Mouse (Mus musculus) erythroblast, embryonic 14.5 days (primary cell): ENCODE data around the gene Asxl1. TPM values are rescaled to one million over a fixed set of nuclear protein-coding genes. Genes with fewer than 3 reads are reported as not detected.

Source experiments
- H3K27me3 ChIP-seq: 2 replicates; pipeline ENCODE4 v1.6.1; 2012; ENCODE audit warnings: inconsistent platforms; ENCODE audit not compliant: control insufficient read depth
- H3K36me3 ChIP-seq: 2 replicates; pipeline ENCODE4 v1.6.1; 2012; ENCODE audit warnings: mild to moderate bottlenecking, inconsistent platforms; ENCODE audit not compliant: control insufficient read depth
- H3K4me1 ChIP-seq: 2 replicates; pipeline ENCODE4 v1.6.1; 2012; ENCODE audit warnings: inconsistent platforms; ENCODE audit not compliant: control insufficient read depth
- H3K4me3 ChIP-seq: replicated peaks from 2 replicates; pipeline ENCODE3; 2012; ENCODE audit warnings: moderate library complexity, mild to moderate bottlenecking, inconsistent platforms
- H3K9me3 ChIP-seq: 2 replicates; pipeline ENCODE4 v1.6.1; 2012; ENCODE audit warnings: low read length, inconsistent platforms, mixed read lengths; ENCODE audit not compliant: control insufficient read depth
- GATA1 ChIP-seq: IDR thresholded peaks from 2 replicates; pipeline ENCODE4 v1.6.1; 2012; ENCODE audit warnings: low read length, inconsistent platforms, mixed read lengths
- TAL1 ChIP-seq: IDR thresholded peaks from 3 replicates; pipeline ENCODE4 v1.6.1; 2012; ENCODE audit warnings: low read length, inconsistent platforms, mixed read lengths
- polyA plus RNA-seq: library from polyadenylated mRNA; stranded (reverse); fragments of >175 nt; gene quantifications from 2 replicates; pipeline ENCODE4 v1.2.3, GENCODE M21; 2012

Asxl1 gene
- polyA plus RNA-seq, 1 experiment, result 0.97 TPM

- Histone ChIP-seq H3K36me3 (peaks cover 83% of the 10 kb centered on the region), H3K9me3 (no peaks in the 10 kb centered on the region), H3K4me3 (no peak overlapping the region), H3K4me1 (peaks cover 23% of the 10 kb centered on the region), H3K27me3 (no peaks in the 10 kb centered on the region)
- no peak for TF ChIP-seq GATA1
- no peak for TF ChIP-seq TAL1
These were observed 88.2 kb downstream of the Asxl1 start for GRCm38 (mm10) chr2:153433859-153434258.

- Histone ChIP-seq H3K36me3 (peaks cover 70% of the 10 kb centered on the region), H3K9me3 (no peaks in the 10 kb centered on the region), H3K27me3 (no peaks in the 10 kb centered on the region), H3K4me3 (no peak overlapping the region), H3K4me1 (peaks cover 21% of the 10 kb centered on the region)
- TF ChIP-seq GATA1, result no peak
- TF ChIP-seq TAL1, result no peak
These were observed 89.5 kb downstream of the Asxl1 start for GRCm38 (mm10) chr2:153434880-153435831.

- Histone ChIP-seq H3K27me3 (no peaks in the 10 kb centered on the region), H3K36me3 (peaks cover 56% of the 10 kb centered on the region), H3K9me3 (no peaks in the 10 kb centered on the region), H3K4me3 (no peak overlapping the region), H3K4me1 (peaks cover 26% of the 10 kb centered on the region)
- TF ChIP-seq GATA1 (no peak), TAL1 (no peak)
These were observed 91.1 kb downstream of the Asxl1 start for GRCm38 (mm10) chr2:153436641-153437305.

GRCm38 (mm10) chr2:153437306-153437659, 91.7 kb downstream of the Asxl1 start:
- Histone ChIP-seq H3K9me3 (no peaks in the 10 kb centered on the region), H3K4me3 (no peak overlapping the region), H3K36me3 (peaks cover 53% of the 10 kb centered on the region), H3K4me1 (peaks cover 26% of the 10 kb centered on the region), H3K27me3 (peaks cover 2% of the 10 kb centered on the region; the same call in 1 of the 2 replicates)
- no peak for TF ChIP-seq GATA1
- TF ChIP-seq TAL1, result no peak

- no peak overlapping the region for H3K4me3 ChIP-seq
- peaks cover 35% of the 10 kb centered on the region for H3K27me3 ChIP-seq
- TF ChIP-seq TAL1 (no peak), GATA1 (no peak)
- H3K36me3 ChIP-seq, result peaks cover 22% of the 10 kb centered on the region
- peaks cover 45% of the 10 kb centered on the region for H3K4me1 ChIP-seq
- H3K9me3 ChIP-seq, result no peaks in the 10 kb centered on the region
These were observed 95.1 kb downstream of the Asxl1 start for GRCm38 (mm10) chr2:153440755-153441154.

- Histone ChIP-seq H3K4me1 (peaks cover 47% of the 10 kb centered on the region), H3K36me3 (peaks cover 17% of the 10 kb centered on the region), H3K27me3 (peaks cover 40% of the 10 kb centered on the region), H3K4me3 (no peak overlapping the region), H3K9me3 (no peaks in the 10 kb centered on the region)
- TF ChIP-seq GATA1, result no peak
- no peak for TF ChIP-seq TAL1
These were observed 95.6 kb downstream of the Asxl1 start for GRCm38 (mm10) chr2:153441228-153441627.

GRCm38 (mm10) chr2:153442720-153443119, 97.1 kb downstream of the Asxl1 start:
- Histone ChIP-seq H3K27me3 (peaks cover 40% of the 10 kb centered on the region), H3K4me3 (peak overlapping the region; percentile 0), H3K4me1 (peaks cover 43% of the 10 kb centered on the region), H3K36me3 (peaks cover 6% of the 10 kb centered on the region), H3K9me3 (no peaks in the 10 kb centered on the region)
- no peak for TF ChIP-seq GATA1
- TF ChIP-seq TAL1, result no peak

- H3K4me1 ChIP-seq, result peaks cover 45% of the 10 kb centered on the region
- TF ChIP-seq TAL1, result no peak
- TF ChIP-seq GATA1, result no peak
- peaks cover 40% of the 10 kb centered on the region for H3K27me3 ChIP-seq
- peaks cover 12% of the 10 kb centered on the region for H3K36me3 ChIP-seq
- H3K4me3 ChIP-seq, result peak overlapping the region; percentile 64
- no peaks in the 10 kb centered on the region for H3K9me3 ChIP-seq
These were observed 98.0 kb downstream of the Asxl1 start for GRCm38 (mm10) chr2:153443434-153444240.
